Mouse (Mus musculus): ENCODE results near the gene Fam110a. TPM values are rescaled to one million over a fixed set of nuclear protein-coding genes. Genes with fewer than 3 reads are reported as not detected.

The Fam110a gene
- total RNA-seq, 2 experiments from 2014 or later = 13.1 to 13.4 TPM

DNA sequence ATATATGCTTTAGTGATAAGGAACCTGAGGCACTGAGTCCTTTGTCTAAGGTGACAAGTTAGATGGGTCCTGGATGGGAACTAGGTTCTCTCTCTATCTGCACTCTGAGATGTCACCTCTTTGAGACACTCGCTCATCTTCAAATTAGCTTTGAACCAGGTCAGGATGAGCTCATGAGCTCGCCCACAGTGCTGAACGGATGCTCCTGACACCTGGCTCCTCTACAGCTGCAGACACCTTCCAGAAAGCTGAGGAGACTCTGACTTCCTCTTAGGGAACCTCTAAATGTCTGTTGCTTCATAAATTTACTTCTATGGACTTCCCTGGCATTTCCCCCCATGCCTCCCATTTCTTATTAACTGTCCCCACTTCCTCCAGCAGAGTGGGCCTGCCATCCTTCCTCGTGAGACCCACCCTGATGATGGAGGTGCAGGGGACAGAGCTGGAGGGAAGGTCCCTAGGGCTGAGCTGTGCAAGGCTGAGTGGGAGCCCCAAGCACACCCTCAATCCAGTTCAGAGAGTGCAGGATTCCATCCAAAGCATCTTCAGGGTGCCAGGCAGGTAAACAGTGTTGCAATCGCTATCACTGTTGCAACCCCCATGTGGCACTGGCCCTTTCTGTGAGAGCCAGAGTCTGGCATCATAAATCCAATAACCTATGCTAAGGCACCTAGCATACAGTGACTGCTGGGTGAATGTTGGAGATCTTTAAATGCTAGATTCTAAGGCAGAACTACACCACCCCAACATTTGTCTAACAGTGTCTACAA, 40.2 kb downstream of the Fam110a start:
- no peak for DNase-seq (ENCODE audit: low spot score in 2 of 2)

DNA sequence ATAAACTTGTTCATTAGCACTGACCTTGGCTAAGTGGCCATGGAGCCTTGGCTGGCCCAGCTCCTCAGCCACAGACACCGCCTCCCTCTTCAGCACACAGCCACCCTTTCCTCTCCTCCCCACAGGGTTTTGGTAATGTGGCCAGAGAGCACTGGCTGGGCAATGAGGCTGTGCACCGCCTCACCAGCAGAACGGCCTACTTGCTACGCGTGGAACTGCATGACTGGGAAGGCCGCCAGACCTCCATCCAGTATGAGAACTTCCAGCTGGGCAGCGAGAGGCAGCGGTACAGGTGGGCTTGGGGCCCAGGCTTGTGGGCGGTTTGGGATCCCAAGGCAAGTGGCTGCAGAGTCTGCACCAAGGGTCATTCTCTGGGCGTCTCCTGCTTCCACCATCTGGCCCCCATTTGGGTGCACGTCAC, 41.2 kb downstream of the Fam110a start:
- DNase-seq (ENCODE audit: low spot score in 2 of 2) = no peak

DNA sequence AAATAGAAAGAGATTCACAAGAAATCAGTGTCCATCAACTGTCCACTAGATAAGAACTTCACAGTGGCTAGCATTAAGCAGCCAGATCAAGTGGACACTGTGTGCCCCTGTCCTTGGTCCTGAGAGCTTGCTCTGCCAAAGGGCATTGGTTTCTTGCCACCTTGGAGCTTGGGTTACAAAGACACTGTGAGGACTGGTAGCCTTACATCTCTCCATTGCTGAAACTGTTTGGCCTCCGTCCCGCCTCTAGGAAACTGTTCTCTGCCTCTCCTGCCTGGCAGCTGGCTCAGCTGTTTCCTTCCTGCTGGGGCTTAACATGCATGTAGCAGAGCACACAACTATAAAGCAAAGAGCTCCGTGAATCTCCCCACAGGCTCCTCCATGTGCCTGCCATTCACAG, 42.1 kb downstream of the Fam110a start:
- DNase-seq (ENCODE audit: low spot score in 2 of 2) = no peak

GRCm38 (mm10) chr2:151930389-151931074, 49.5 kb downstream of the Fam110a start:
- DNase-seq (ENCODE audit: low spot score in 2 of 2) = peak; percentile 70 to 78

- DNase-seq (ENCODE audit: low spot score in 2 of 2) = no peak
These were observed 52.9 kb downstream of the Fam110a start for GRCm38 (mm10) chr2:151927103-151927502.

DNA sequence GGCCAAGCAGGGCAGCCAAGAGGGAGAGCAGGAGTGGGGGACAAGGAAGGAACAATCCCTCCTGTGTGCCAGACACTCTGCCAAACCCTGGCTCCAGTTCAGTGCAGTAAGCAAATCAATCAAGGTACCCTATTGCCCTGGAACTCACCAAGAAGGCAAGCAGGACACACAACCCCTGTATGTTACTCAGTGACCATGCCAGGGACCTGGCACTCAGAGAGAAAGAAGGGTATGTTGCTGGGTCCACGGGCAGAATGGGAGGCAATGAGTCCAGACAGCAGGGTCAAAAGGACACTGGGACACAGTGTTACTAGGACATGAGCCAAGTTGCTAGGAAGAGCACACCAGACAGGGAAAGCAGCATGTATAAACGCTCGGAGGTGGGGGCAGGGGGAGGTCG, 54.3 kb downstream of the Fam110a start:
- no peak for DNase-seq (ENCODE audit: low spot score in 2 of 2)

DNA sequence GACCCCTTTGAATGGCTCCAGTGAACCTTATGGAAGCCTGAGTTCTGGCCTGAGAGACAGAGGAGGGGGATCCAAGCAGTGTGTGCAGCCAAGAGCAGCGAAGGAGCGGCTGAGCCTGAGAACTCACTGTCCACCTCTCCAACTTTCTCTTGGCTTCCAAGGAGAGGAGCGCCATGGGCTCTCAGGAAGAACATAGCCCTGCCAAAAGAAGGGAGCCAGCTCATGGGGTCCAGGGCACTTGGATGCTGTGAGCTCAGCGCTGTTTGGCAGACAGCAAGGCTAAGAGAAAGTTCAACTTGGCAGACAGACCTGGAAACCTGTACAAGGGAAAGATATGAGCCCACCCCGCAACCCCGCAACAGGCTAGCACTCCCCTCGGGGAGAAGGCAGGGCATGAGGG, 55.7 kb downstream of the Fam110a start:
- DNase-seq (ENCODE audit: low spot score in 2 of 2) = no peak

- no peak for DNase-seq (ENCODE audit: low spot score in 2 of 2)
These were observed 58.4 kb downstream of the Fam110a start for GRCm38 (mm10) chr2:151921596-151921995.

GRCm38 (mm10) chr2:151921068-151921467, 59.0 kb downstream of the Fam110a start:
- no peak for DNase-seq (ENCODE audit: low spot score in 2 of 2)

Small RNA genes within 50 kb of the gene (microRNA-seq; reads per million reads assigned to microRNA genes)
- gene Mir1953 = not detected

Other genes starting within 250 kb of the Fam110a start
- gene Psmf1, start 236.0 kb downstream of the Fam110a start, total RNA-seq (2021) = 10 to 100 TPM; 51.8 to 51.9 TPM
- under 1 TPM; 0.20 to 0.39 TPM for gene Rspo4, start 137.3 kb downstream of the Fam110a start, total RNA-seq (2021)
- gene Angpt4, start 69.0 kb downstream of the Fam110a start, total RNA-seq (2021) = under 1 TPM; 0.48 to 0.62 TPM
- gene Slc52a3, start 16.3 kb upstream of the Fam110a start, total RNA-seq (2021) = 1 to 10 TPM; 2.4 to 6.2 TPM
- under 1 TPM; 0.53 to 0.59 TPM for gene Scrt2, start 101.3 kb upstream of the Fam110a start, total RNA-seq (2021)
- 10 to 100 TPM; 47.2 to 58.2 TPM for gene Srxn1, start 125.3 kb upstream of the Fam110a start, total RNA-seq (2021)
- gene Tcf15, start 163.3 kb upstream of the Fam110a start, total RNA-seq (2021) = 1 to 10 TPM; 7.7 to 9.3 TPM
- 100 to 1,000 TPM; 103 to 106 TPM for gene Csnk2a1, start 246.6 kb upstream of the Fam110a start, total RNA-seq (2021)